Mouse (Mus musculus) myocyte (in vitro differentiated cells): ENCODE measurements around the gene Slc6a11. TPM values are rescaled to one million over a fixed set of nuclear protein-coding genes. Genes with fewer than 3 reads are reported as not detected.

Source experiments
- H3K27me3 ChIP-seq: one replicate; pipeline ENCODE4 v1.6.1; 2011; ENCODE audit not compliant: control insufficient read depth, insufficient read depth, insufficient read length
- H3K36me3 ChIP-seq: one replicate; pipeline ENCODE4 v1.6.1; 2011; ENCODE audit not compliant: control insufficient read depth, insufficient read depth
- H3K4me2 ChIP-seq: one replicate; pipeline ENCODE4 v1.6.1; 2011; ENCODE audit warnings: low read depth, control low read depth
- H3K4me3 ChIP-seq: one replicate; pipeline ENCODE4 v1.5.1; 2011; ENCODE audit warnings: mild to moderate bottlenecking, control low read depth, moderate library complexity
- H3K79me2 ChIP-seq: one replicate; pipeline ENCODE4 v1.6.1; 2011; ENCODE audit not compliant: control insufficient read depth, insufficient read depth
- H3ac ChIP-seq: one replicate; pipeline ENCODE4 v1.6.1; 2011; ENCODE audit not compliant: control insufficient read depth, insufficient read length
- CEBPB ChIP-seq: IDR thresholded peaks from 2 replicates; pipeline ENCODE4 v1.6.1; 2011; ENCODE audit warnings: mild to moderate bottlenecking, moderate library complexity; ENCODE audit not compliant: poor library complexity, insufficient read depth, severe bottlenecking
- E2F4 ChIP-seq: IDR thresholded peaks from one replicate; pipeline ENCODE4 v1.6.1; 2011; ENCODE audit warnings: mild to moderate bottlenecking, control low read depth, moderate library complexity; ENCODE audit not compliant: insufficient read depth
- MAX ChIP-seq: IDR thresholded peaks from one replicate; pipeline ENCODE4 v1.6.1; 2011; ENCODE audit warnings: low read depth, mild to moderate bottlenecking, control low read depth
- MYOD1 ChIP-seq, 3 experiments: IDR thresholded peaks; one replicate each; pipeline ENCODE4 v1.6.1; 2011; ENCODE audit warnings: control low read depth in 2 of 3, low read depth in 2 of 3, mild to moderate bottlenecking in 2 of 3, moderate library complexity in 1 of 3; ENCODE audit not compliant: insufficient read length in 2 of 3, control insufficient read depth in 1 of 3
- MYOG ChIP-seq, 3 experiments: IDR thresholded peaks; one replicate each; pipeline ENCODE4 v1.6.1; 2011; ENCODE audit warnings: control low read depth in 2 of 3, low read depth in 2 of 3, mild to moderate bottlenecking in 2 of 3; ENCODE audit not compliant: insufficient read length in 2 of 3, control insufficient read depth in 1 of 3, insufficient read depth in 1 of 3
- POLR2A ChIP-seq: IDR thresholded peaks from one replicate; pipeline ENCODE4 v1.6.1; 2011; ENCODE audit warnings: low read depth, mild to moderate bottlenecking, control low read depth, moderate library complexity; ENCODE audit not compliant: insufficient read length
- POLR2AphosphoS2 ChIP-seq: IDR thresholded peaks from one replicate; pipeline ENCODE4 v1.6.1; 2011; ENCODE audit warnings: low read depth, control low read depth; ENCODE audit not compliant: insufficient read length
- REST ChIP-seq: IDR thresholded peaks from one replicate; pipeline ENCODE4 v1.6.1; 2011; ENCODE audit warnings: mild to moderate bottlenecking, control low read depth, moderate library complexity; ENCODE audit not compliant: insufficient read depth, insufficient read length
- SRF ChIP-seq: IDR thresholded peaks from one replicate; pipeline ENCODE4 v1.6.1; 2011; ENCODE audit warnings: low read depth; ENCODE audit not compliant: control insufficient read depth, insufficient read length
- TCF12 ChIP-seq: IDR thresholded peaks from one replicate; pipeline ENCODE4 v1.6.1; 2011; ENCODE audit warnings: mild to moderate bottlenecking, control low read depth; ENCODE audit not compliant: poor library complexity, insufficient read depth, severe bottlenecking
- TCF3 ChIP-seq: IDR thresholded peaks from one replicate; pipeline ENCODE4 v1.6.1; 2011; ENCODE audit warnings: low read depth, control low read depth; ENCODE audit not compliant: insufficient read length
- USF1 ChIP-seq: IDR thresholded peaks from one replicate; pipeline ENCODE4 v1.6.1; 2011; ENCODE audit warnings: low read depth, mild to moderate bottlenecking, control low read depth, moderate library complexity
- polyA plus RNA-seq: library from polyadenylated mRNA; unstranded; fragments of >200 nt; fragmentation: generic; extraction: Trizol; gene quantifications from one replicate; pipeline ENCODE4 v1.2.1, GENCODE M21; 2012; ENCODE audit warnings: missing spikeins

Slc6a11 gene
- polyA plus RNA-seq, 1 experiment = not detected

- TF ChIP-seq SRF (no peak), CEBPB (no peak), TCF12 (no peak), MYOG (IDR thresholded peaks at IDR 0.05; ENCODE audit: control insufficient read depth in 1 of 3, insufficient read depth in 1 of 3, insufficient read length in 2 of 3, low read depth in 2 of 3) (no peak), REST (no peak), MYOD1 (IDR thresholded peaks at IDR 0.05; ENCODE audit: control insufficient read depth in 1 of 3, insufficient read length in 2 of 3, low read depth in 2 of 3) (no peak), POLR2A (no peak), USF1 (no peak), POLR2AphosphoS2 (no peak), TCF3 (no peak), E2F4 (no peak)
- Histone ChIP-seq H3K36me3 (no peaks in the 10 kb centered on the region), H3K27me3 (peaks cover 34% of the 10 kb centered on the region), H3ac (no peak overlapping the region), H3K4me2 (no peak overlapping the region), H3K79me2 (no peaks in the 10 kb centered on the region), H3K4me3 (no peak overlapping the region)
These were observed 136.9 kb downstream of the Slc6a11 start for GRCm38 (mm10) chr6:114267979-114268378.

- H3K36me3 ChIP-seq = no peaks in the 10 kb centered on the region
- H3K27me3 ChIP-seq = peaks cover 43% of the 10 kb centered on the region
- no peak overlapping the region for H3K4me2 ChIP-seq
- H3K4me3 ChIP-seq = no peak overlapping the region
- no peak overlapping the region for H3ac ChIP-seq
- H3K79me2 ChIP-seq = no peaks in the 10 kb centered on the region
- TF ChIP-seq USF1 (no peak), CEBPB (no peak), MYOG (IDR thresholded peaks at IDR 0.05; ENCODE audit: control insufficient read depth in 1 of 3, insufficient read depth in 1 of 3, insufficient read length in 2 of 3, low read depth in 2 of 3) (no peak), POLR2AphosphoS2 (no peak), MYOD1 (IDR thresholded peaks at IDR 0.05; ENCODE audit: control insufficient read depth in 1 of 3, insufficient read length in 2 of 3, low read depth in 2 of 3) (no peak), SRF (no peak), TCF3 (no peak), REST (no peak), MAX (no peak), E2F4 (no peak), TCF12 (no peak), POLR2A (no peak)
These were observed 138.5 kb downstream of the Slc6a11 start for GRCm38 (mm10) chr6:114269589-114269988.

- Histone ChIP-seq H3K27me3 (peaks cover 49% of the 10 kb centered on the region), H3K4me2 (no peak overlapping the region), H3K4me3 (no peak overlapping the region), H3K36me3 (no peaks in the 10 kb centered on the region), H3K79me2 (no peaks in the 10 kb centered on the region), H3ac (no peak overlapping the region)
- no peak for TF ChIP-seq SRF
- TF ChIP-seq MYOD1 (IDR thresholded peaks at IDR 0.05; ENCODE audit: control insufficient read depth in 1 of 3, insufficient read length in 2 of 3, low read depth in 2 of 3) = no peak
- TF ChIP-seq CEBPB = no peak
- TF ChIP-seq MAX = no peak
- TF ChIP-seq POLR2AphosphoS2 = no peak
- no peak for TF ChIP-seq MYOG (IDR thresholded peaks at IDR 0.05; ENCODE audit: control insufficient read depth in 1 of 3, insufficient read depth in 1 of 3, insufficient read length in 2 of 3, low read depth in 2 of 3)
- no peak for TF ChIP-seq REST
- TF ChIP-seq TCF12 = no peak
- TF ChIP-seq E2F4 = no peak
- TF ChIP-seq POLR2A = no peak
- no peak for TF ChIP-seq TCF3
- no peak for TF ChIP-seq USF1
These were observed 139.8 kb downstream of the Slc6a11 start for GRCm38 (mm10) chr6:114270799-114271198.

GRCm38 (mm10) chr6:114272279-114272678 lies 141.2 kb downstream of the Slc6a11 start:
- Histone ChIP-seq H3K36me3 (no peaks in the 10 kb centered on the region), H3ac (no peak overlapping the region), H3K4me2 (no peak overlapping the region), H3K79me2 (no peaks in the 10 kb centered on the region), H3K27me3 (peaks cover 56% of the 10 kb centered on the region), H3K4me3 (no peak overlapping the region)
- TF ChIP-seq REST = no peak
- TF ChIP-seq E2F4 = no peak
- no peak for TF ChIP-seq MAX

- H3K27me3 ChIP-seq = peaks cover 68% of the 10 kb centered on the region
These were observed 143.1 kb downstream of the Slc6a11 start for GRCm38 (mm10) chr6:114273997-114274728.

More at GRCm38 (mm10) chr6:114273997-114274728, 143.1 kb downstream of the Slc6a11 start:
- no peak overlapping the region for H3ac ChIP-seq
- no peaks in the 10 kb centered on the region for H3K79me2 ChIP-seq
- no peaks in the 10 kb centered on the region for H3K36me3 ChIP-seq
- TF ChIP-seq REST (no peak), POLR2AphosphoS2 (no peak), TCF12 (no peak), SRF (no peak), MYOG (IDR thresholded peaks at IDR 0.05; ENCODE audit: control insufficient read depth in 1 of 3, insufficient read depth in 1 of 3, insufficient read length in 2 of 3, low read depth in 2 of 3) (no peak), TCF3 (no peak), USF1 (no peak), E2F4 (no peak), POLR2A (no peak), MAX (no peak), MYOD1 (IDR thresholded peaks at IDR 0.05; ENCODE audit: control insufficient read depth in 1 of 3, insufficient read length in 2 of 3, low read depth in 2 of 3) (no peak), CEBPB (no peak)
- H3K4me3 ChIP-seq = no peak overlapping the region
- no peak overlapping the region for H3K4me2 ChIP-seq
